Mouse (Mus musculus) heart, embryonic 14.5 days (tissue): Measurements from ENCODE around the gene Lin7b. TPM values are rescaled to one million over a fixed set of nuclear protein-coding genes. Genes with fewer than 3 reads are reported as not detected.

Experiments used
- ATAC-seq: fragments of 200-750 bp; cut with Nextera tagmentation; 2 replicates; pipeline ENCODE4 v1.8.0; 2017; ENCODE audit warnings: low read depth, moderate TSS enrichment; ENCODE audit not compliant: insufficient number of reproducible peaks, insufficient read depth, low FRiP score
- H3K27ac ChIP-seq, 2 experiments: fragments of 200-500 bp in 1 of 2; fragments of 300-500 bp in 1 of 2; sonication (generic) in 1 of 2; replicated peaks in 1 of 2; 2 replicates each; pipeline ENCODE4 v1.5.1; 2012 to 2014; ENCODE audit warnings: low read depth in 2 of 2, low read length in 2 of 2, control low read depth in 1 of 2, mild to moderate bottlenecking in 1 of 2, mixed read lengths in 1 of 2; ENCODE audit not compliant: control insufficient read depth in 1 of 2, insufficient read depth in 1 of 2
- H3K27me3 ChIP-seq: fragments of 300-500 bp; sonication (generic); 2 replicates; pipeline ENCODE4 v1.6.1; 2014; ENCODE audit warnings: mild to moderate bottlenecking, low read length, control low read depth; ENCODE audit not compliant: control insufficient read depth, insufficient read depth
- H3K36me3 ChIP-seq: fragments of 300-500 bp; sonication (generic); 2 replicates; pipeline ENCODE4 v1.6.1; 2014; ENCODE audit warnings: mild to moderate bottlenecking, control low read depth, low read length, mixed read lengths; ENCODE audit not compliant: control insufficient read depth, insufficient read depth
- H3K4me1 ChIP-seq, 2 experiments: fragments of 200-500 bp in 1 of 2; fragments of 300-500 bp in 1 of 2; sonication (generic) in 1 of 2; 2 replicates each; pipeline ENCODE4 v1.6.1; 2012 to 2014; ENCODE audit warnings: low read length in 2 of 2, control low read depth in 1 of 2, mixed read lengths in 1 of 2; ENCODE audit not compliant: control insufficient read depth in 2 of 2, insufficient read depth in 2 of 2
- H3K4me2 ChIP-seq: fragments of 300-500 bp; sonication (generic); 2 replicates; pipeline ENCODE4 v1.6.1; 2014; ENCODE audit warnings: mild to moderate bottlenecking, low read length
- H3K4me3 ChIP-seq, 2 experiments: fragments of 200-500 bp in 1 of 2; fragments of 300-500 bp in 1 of 2; sonication (generic) in 1 of 2; 2 replicates each; pipeline ENCODE4 v1.5.1; 2012 to 2014; ENCODE audit warnings: low read length in 2 of 2, mild to moderate bottlenecking in 2 of 2, control low read depth in 1 of 2, low read depth in 1 of 2, moderate library complexity in 1 of 2; ENCODE audit not compliant: control insufficient read depth in 1 of 2, insufficient read depth in 1 of 2
- H3K9ac ChIP-seq: fragments of 300-500 bp; sonication (generic); 2 replicates; pipeline ENCODE4 v1.6.1; 2014; ENCODE audit warnings: mild to moderate bottlenecking, low read length
- H3K9me3 ChIP-seq: fragments of 300-500 bp; sonication (generic); 2 replicates; pipeline ENCODE4 v1.6.1; 2016; ENCODE audit warnings: low read length, control low read depth; ENCODE audit not compliant: control insufficient read depth
- WGBS: fragments of 180-500 bp; shearing (Covaris S2); extraction: QIAGEN DNeasy Blood & Tissue Kit; methylation state at CpG from one replicate; pipeline ENCODE4 v1.1.7; 2014; 5-methylcytosine and 5-hydroxymethylcytosine counted together
- polyA plus RNA-seq: library from polyadenylated mRNA; unstranded; fragments of >200 nt; fragmentation: Nextera tagmentation; extraction: Ambion mirVana; gene quantifications from 2 replicates; pipeline ENCODE4 v1.2.1, GENCODE M21; 2014

Lin7b gene
- polyA plus RNA-seq, 1 experiment from 2014 or later: 1.0 TPM

DNA sequence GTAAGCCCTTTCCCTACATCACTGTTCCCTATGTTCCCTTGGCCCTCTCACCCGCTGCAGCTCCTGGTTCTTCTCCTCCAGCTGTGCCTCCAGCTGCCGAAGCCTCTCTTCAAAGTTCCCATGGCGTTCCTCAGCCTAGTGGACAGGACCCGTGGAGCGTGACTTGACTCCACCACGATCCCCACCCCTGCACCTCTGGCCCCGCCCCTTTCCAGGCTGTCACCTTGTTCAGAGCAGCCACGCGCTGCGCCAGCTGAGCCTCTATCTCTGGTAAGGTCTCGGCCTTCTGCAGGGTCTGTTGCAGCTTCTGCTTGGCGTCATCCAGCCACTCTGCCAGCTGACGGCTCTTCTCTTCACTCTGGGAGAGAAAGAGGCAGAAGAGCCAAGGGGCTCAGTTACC, 14.3 kb downstream of the Lin7b start:
- H3K9me3 ChIP-seq: no peaks in the 10 kb centered on the region
- no peak overlapping the region for H3K4me3 ChIP-seq
- H3K27ac ChIP-seq: no peak overlapping the region
- H3K4me1 ChIP-seq: no peaks in the 10 kb centered on the region
- 29% methylated on average over 13 of the region's 13 CpGs for WGBS
- H3K27me3 ChIP-seq: peaks cover 32% of the 10 kb centered on the region
- no peaks in the 10 kb centered on the region for H3K36me3 ChIP-seq
- H3K4me2 ChIP-seq: no peak overlapping the region
- no peak for ATAC-seq
- H3K9ac ChIP-seq: no peak overlapping the region

DNA sequence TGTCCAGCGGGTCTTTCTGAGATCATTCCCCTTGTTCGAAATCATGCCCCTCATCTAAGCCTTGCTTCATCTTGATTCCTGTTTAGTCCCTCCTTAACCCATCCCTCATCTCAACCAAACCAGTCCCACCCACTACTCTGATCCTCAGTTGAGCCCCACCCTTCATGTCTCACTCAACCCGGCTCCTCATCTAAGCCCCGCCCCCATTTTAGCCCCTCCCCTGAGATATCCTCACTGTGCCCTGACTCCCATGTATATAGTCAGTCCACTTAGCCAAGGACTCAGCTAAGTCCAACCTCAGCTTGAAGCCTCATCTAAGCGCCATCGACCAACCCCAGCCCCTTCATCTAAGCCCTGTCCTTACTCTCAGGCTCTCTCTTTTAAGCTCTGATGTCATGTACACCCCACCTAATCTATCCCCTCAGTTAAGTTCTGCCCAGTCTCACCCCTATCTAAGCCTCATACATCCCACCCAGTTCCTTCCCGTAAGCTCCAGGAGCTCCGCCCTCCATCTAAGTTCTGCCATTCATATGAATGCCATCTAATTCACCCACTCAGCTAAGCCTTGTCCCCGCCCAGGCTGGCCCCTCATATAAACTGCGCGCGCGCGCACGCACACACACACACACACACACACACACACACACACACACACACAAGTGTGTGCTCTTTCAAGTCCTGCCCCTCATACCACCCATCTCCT, 14.9 kb downstream of the Lin7b start:
- no peaks in the 10 kb centered on the region for H3K36me3 ChIP-seq
- WGBS: 64% methylated on average over 15 of the region's 15 CpGs
- H3K4me1 ChIP-seq: no peaks in the 10 kb centered on the region
- no peak overlapping the region for H3K27ac ChIP-seq
- H3K9ac ChIP-seq: no peak overlapping the region
- no peak overlapping the region for H3K4me2 ChIP-seq
- H3K27me3 ChIP-seq: peaks cover 25% of the 10 kb centered on the region
- H3K4me3 ChIP-seq: no peak overlapping the region
- no peak for ATAC-seq
- no peaks in the 10 kb centered on the region for H3K9me3 ChIP-seq

DNA sequence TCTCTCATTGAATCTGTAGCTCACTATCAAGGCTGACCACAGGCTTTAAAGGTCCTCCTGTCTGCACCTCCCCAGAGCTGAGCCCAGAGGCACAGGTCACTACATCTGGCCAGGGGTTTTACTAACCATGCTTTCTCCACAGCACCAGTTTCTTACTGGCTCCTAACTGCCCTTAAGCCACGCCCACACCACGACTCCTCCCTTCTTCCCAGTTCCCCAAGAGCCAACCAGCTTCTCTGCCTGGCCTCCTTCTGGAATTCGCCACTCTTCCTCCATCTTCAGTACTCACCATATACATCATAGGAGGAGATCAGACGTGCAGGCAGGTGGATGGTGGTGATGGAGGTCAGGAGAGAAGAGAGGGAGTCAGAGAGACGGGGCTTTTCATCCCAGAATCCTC, 17.3 kb downstream of the Lin7b start:
- no peaks in the 10 kb centered on the region for H3K4me1 ChIP-seq
- ATAC-seq: no peak
- no peak overlapping the region for H3K4me2 ChIP-seq
- peaks cover 13% of the 10 kb centered on the region for H3K27me3 ChIP-seq
- no peak overlapping the region for H3K9ac ChIP-seq
- no peaks in the 10 kb centered on the region for H3K9me3 ChIP-seq
- 20% methylated on average over 5 of the region's 5 CpGs for WGBS
- H3K4me3 ChIP-seq: no peak overlapping the region
- H3K27ac ChIP-seq: no peak overlapping the region
- H3K36me3 ChIP-seq: no peaks in the 10 kb centered on the region

DNA sequence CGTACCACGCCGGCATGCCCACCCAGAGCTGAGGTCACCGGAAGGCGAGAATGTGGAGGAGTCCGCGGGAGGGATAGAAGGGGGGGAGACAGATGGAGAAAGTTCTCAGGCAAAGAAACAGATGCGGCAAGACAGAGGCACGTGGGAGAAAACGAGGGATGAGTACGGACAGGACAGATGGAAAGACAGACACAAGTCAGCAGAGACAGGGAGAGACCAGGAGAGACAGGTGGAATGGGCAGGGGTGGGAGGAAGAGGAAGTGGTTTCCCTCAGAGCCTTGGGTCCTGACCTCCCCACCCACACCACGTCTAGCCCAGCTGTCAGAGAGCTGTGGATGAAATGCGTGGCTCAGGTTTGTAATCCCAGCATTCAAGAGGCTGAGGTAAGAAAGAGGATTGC, 23.5 kb downstream of the Lin7b start:
- no peak for ATAC-seq
- Histone ChIP-seq H3K27me3 (0 out of 2 replicates have a peak, but pooled peaks cover 3% of the 10 kb centered on the region), H3K4me3 (no peak overlapping the region), H3K4me2 (no peak overlapping the region), H3K36me3 (no peaks in the 10 kb centered on the region), H3K9ac (no peak overlapping the region), H3K9me3 (no peaks in the 10 kb centered on the region), H3K4me1 (no peaks in the 10 kb centered on the region), H3K27ac (no peak overlapping the region)
- 63% methylated on average over 13 of the region's 13 CpGs for WGBS

DNA sequence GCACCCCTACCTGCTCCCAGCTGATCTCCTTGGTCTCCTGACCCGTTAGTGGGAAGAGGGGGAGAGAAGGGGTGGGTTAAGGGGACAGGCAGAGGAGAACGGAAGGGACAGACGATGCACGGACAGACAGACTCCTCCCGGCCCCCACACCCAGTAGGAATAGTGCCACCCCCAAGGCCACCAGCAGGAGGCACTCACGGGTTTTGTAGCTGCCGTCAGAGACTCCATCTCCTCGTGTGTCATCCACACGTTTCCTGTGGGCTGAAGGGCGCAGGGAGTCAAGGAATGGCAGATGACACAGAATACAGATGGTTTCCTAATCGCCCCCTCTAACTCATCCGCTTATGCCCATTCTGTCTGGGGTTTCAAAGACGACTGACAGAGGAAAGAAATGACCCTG, 26.8 kb downstream of the Lin7b start:
- Histone ChIP-seq H3K4me3 (no peak overlapping the region), H3K4me2 (no peak overlapping the region), H3K9ac (no peak overlapping the region), H3K36me3 (no peaks in the 10 kb centered on the region), H3K4me1 (peaks cover 21 to 24% of the 10 kb centered on the region in 2 experiments), H3K27me3 (0 out of 2 replicates have a peak, but pooled peaks cover 3% of the 10 kb centered on the region), H3K27ac (no peak overlapping the region), H3K9me3 (no peaks in the 10 kb centered on the region)
- ATAC-seq: no peak
- WGBS: 23% methylated on average over 13 of the region's 13 CpGs

DNA sequence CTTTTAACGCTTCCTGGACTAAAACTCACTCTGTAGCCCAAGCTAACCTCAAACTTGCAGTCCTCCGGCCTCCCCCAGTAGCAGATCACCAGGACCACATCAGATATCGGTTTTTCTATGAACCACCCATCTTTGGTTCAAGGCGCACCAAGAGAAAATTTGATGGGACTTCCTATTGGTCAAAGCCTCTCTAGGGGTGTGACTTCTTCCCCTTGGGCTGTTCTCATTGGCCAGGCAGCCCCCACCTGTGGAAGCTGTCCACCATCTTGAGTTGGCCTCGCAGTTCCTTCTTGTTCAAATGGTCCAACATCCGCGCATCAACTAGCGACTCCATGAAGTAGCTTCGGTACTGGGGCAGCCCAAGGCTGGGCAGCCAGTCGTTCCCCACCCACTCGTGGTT, 28.3 kb downstream of the Lin7b start:
- no peak overlapping the region for H3K4me3 ChIP-seq
- H3K27me3 ChIP-seq: peaks cover 3% of the 10 kb centered on the region; the same call in 1 of the 2 replicates
- peaks cover 36% of the 10 kb centered on the region in 2 experiments for H3K4me1 ChIP-seq
- no peaks in the 10 kb centered on the region for H3K36me3 ChIP-seq
- no peak overlapping the region for H3K9ac ChIP-seq
- no peak overlapping the region for H3K4me2 ChIP-seq
- no peak overlapping the region for H3K27ac ChIP-seq
- H3K9me3 ChIP-seq: no peaks in the 10 kb centered on the region
- no peak for ATAC-seq
- 81% methylated on average over 11 of the region's 11 CpGs for WGBS

DNA sequence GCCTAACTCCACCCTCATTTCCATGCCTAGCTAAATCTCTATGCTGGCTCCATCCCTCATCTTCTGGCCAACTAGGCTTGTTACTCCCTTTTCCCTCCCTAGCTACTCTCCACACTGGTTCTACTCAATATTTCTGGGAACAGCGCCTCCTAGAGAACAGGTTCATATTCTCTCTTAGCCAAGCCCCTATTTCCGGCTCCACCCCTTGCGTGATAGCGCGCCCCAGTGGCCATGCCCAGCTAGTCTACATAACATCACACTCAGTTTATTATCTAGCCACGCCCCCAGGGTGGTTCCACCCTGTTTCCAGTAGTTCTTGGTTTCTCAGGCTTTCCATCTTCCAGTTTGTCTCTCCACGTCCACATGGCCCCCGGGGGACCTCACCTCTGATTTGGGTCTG, 29.1 kb downstream of the Lin7b start:
- no peaks in the 10 kb centered on the region for H3K36me3 ChIP-seq
- peak overlapping the region; percentile 92 for H3K4me2 ChIP-seq
- 0 out of 4 replicates have a peak overlapping the region, but pooled peaks of 1 of the 2 experiments have one; percentile 17 for H3K27ac ChIP-seq
- H3K4me1 ChIP-seq: peaks cover 37 to 38% of the 10 kb centered on the region in 2 experiments
- H3K27me3 ChIP-seq: peaks cover 3% of the 10 kb centered on the region; the same call in 1 of the 2 replicates
- 3% methylated on average over 8 of the region's 8 CpGs for WGBS
- peak overlapping the region; percentile 43 to 54; a peak in 2 of 4 replicates for H3K4me3 ChIP-seq
- peak; percentile 15; the same call in 1 of the 2 replicates for ATAC-seq
- H3K9me3 ChIP-seq: no peaks in the 10 kb centered on the region
- no peak overlapping the region for H3K9ac ChIP-seq
